In the genomic region with DNA sequence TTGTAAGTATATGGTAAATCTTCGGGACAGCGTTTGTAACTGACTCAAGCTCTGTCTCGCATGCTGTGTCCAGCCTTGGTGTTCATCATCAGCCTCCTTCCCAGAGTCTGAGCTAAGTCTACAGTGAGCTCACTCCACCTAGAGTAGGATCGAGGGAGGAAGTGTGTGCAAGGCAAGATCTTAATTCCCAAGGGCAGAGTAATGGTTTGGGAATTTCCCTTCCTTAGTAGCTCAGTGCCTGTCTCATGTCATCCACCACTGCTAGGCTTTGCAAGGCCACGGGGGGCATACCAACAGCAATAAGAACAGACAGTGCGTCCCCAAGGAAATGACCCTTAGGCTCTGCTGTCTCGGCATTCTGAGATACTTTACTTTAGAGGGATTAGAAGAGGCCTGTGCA, we compare ENCODE assay signal across 11 mouse cellular contexts.
DNase-seq lines count a peak whose midpoint lies in the region; ATAC-seq and TF ChIP-seq lines count a peak whose summit lies in the region.
"Had no signal": no experiment of that assay in that cellular context is flagged by ENCODE, and none has a peak within 500 bp of the region (broad histone marks: within the 10 kb centered on the region; RNA-seq: fewer than 3 reads in every experiment).

No protein-coding gene starts in this region.

- peak; percentile 38 for TF ChIP-seq CTCF in lung, postnatal 0 days (IDR thresholded peaks at IDR 0.05)

- no peak overlapping the region for H3K4me2 ChIP-seq in kidney, embryonic 14.5 days (replicated peaks; ENCODE audit: low read depth, low read length)
- H3K4me2 ChIP-seq in lung, postnatal 0 days (replicated peaks; ENCODE audit: low read depth, low read length), result no peak overlapping the region

- H3K9ac ChIP-seq in kidney, embryonic 14.5 days (ENCODE audit: low read depth, low read length), result no peak overlapping the region
- H3K9ac ChIP-seq in lung, postnatal 0 days (replicated peaks; ENCODE audit: low read depth), result no peak overlapping the region

- H3K36me3 ChIP-seq in kidney, embryonic 14.5 days (ENCODE audit: control insufficient read depth, insufficient read depth, low read length), result peaks cover 14% of the 10 kb centered on the region
- peaks cover 8% of the 10 kb centered on the region; the same call in 1 of the 2 replicates for H3K36me3 ChIP-seq in lung, postnatal 0 days (ENCODE audit: insufficient read depth, low read length)
- peaks cover 9% of the 10 kb centered on the region for H3K36me3 ChIP-seq in hindbrain, embryonic 10.5 days

- H3K9me3 ChIP-seq in kidney, embryonic 14.5 days (ENCODE audit: control insufficient read depth, low read length), result no peaks in the 10 kb centered on the region
- H3K9me3 ChIP-seq in lung, postnatal 0 days (ENCODE audit: low read length), result no peaks in the 10 kb centered on the region
- H3K9me3 ChIP-seq in hindbrain, embryonic 10.5 days, result no peaks in the 10 kb centered on the region

- no peaks in the 10 kb centered on the region for H3K27me3 ChIP-seq in kidney, embryonic 14.5 days (ENCODE audit: control insufficient read depth, insufficient read depth, low read length)
- H3K27me3 ChIP-seq in lung, postnatal 0 days (replicated peaks; ENCODE audit: insufficient read depth, low read length), result no peaks in the 10 kb centered on the region
- H3K27me3 ChIP-seq in hindbrain, embryonic 10.5 days (ENCODE audit: insufficient read depth, poor library complexity, severe bottlenecking), result no peaks in the 10 kb centered on the region

- H3K4me3 ChIP-seq in kidney, embryonic 14.5 days (ENCODE audit: low read length), result no peak overlapping the region
- no peak overlapping the region for H3K4me3 ChIP-seq in lung, postnatal 0 days (ENCODE audit: low read depth, low read length)
- H3K4me3 ChIP-seq in hindbrain, embryonic 10.5 days, result no peak overlapping the region

- 61% methylated on average over 7 of the region's 7 CpGs for WGBS in kidney, embryonic 14.5 days
- 55% methylated on average over 7 of the region's 7 CpGs for WGBS in lung, postnatal 0 days
- WGBS in hindbrain, embryonic 10.5 days, result 79% methylated on average over 7 of the region's 7 CpGs

- TF ChIP-seq EP300 in lung, postnatal 0 days (IDR thresholded peaks at IDR 0.05), result 0 out of 2 replicates have a peak, but pooled peaks have one; percentile 24

- 0 out of 2 replicates have a peak, but pooled peaks have one; percentile 55 for ATAC-seq in kidney, embryonic 14.5 days (ENCODE audit: low FRiP score, low TSS enrichment)
- peak; percentile 86 for ATAC-seq in lung, postnatal 0 days
- ATAC-seq in frontal cortex, adult (ENCODE audit: low TSS enrichment), result no peak
- ATAC-seq: inflammation-experienced regulatory T-cells, adult 6 months had no signal

- peaks cover 14% of the 10 kb centered on the region for H3K4me1 ChIP-seq in kidney, embryonic 14.5 days (ENCODE audit: control insufficient read depth, insufficient read depth, low read length)
- no peaks in the 10 kb centered on the region for H3K4me1 ChIP-seq in lung, postnatal 0 days (ENCODE audit: insufficient read depth, low read depth, low read length)
- peaks cover 2% of the 10 kb centered on the region; the same call in 1 of the 2 replicates for H3K4me1 ChIP-seq in hindbrain, embryonic 10.5 days (replicated peaks)

- DNase-seq in MN1 (ENCODE audit: low spot score) (peak; percentile 71), adipocyte (ENCODE audit: low spot score) (no peak)
- DNase-seq in embryo, embryonic 10.5 days (ENCODE audit: low spot score), result peak; percentile 16
- DNase-seq in lung, postnatal 0 days (ENCODE audit: low spot score), result peak; percentile 47
- DNase-seq in hindbrain, embryonic 10.5 days (ENCODE audit: low spot score), result no peak
- DNase-seq: cerebellum, adult 2 months; gastrocnemius, postnatal 25 days; right cerebral cortex, postnatal 25 days had no signal

- 0 out of 2 replicates have a peak overlapping the region, but pooled peaks have one; percentile 17 for H3K27ac ChIP-seq in kidney, embryonic 14.5 days (ENCODE audit: low read depth, low read length)
- no peak overlapping the region for H3K27ac ChIP-seq in lung, postnatal 0 days (ENCODE audit: low read length)
- no peak overlapping the region for H3K27ac ChIP-seq in hindbrain, embryonic 10.5 days

Comparison
In these comparisons a context has a peak if more than half of its experiments do, and no peak if none do; other contexts are left out.
1. DNase-seq: peak in MN1 (single experiment), embryo, embryonic 10.5 days (single experiment) and lung, postnatal 0 days (single experiment); none in adipocyte (single experiment) and hindbrain, embryonic 10.5 days (single experiment).